In genomic region chr4:42949051-42949675, GRCm38 (mm10) we compare ENCODE assay signal across 8 mouse cellular contexts. TPM values are rescaled to one million over a fixed set of nuclear protein-coding genes. Genes with fewer than 3 reads are reported as not detected.
A peak's percentile ranks its signal among the peaks of the same experiment; 100 is the strongest.
DNase-seq lines count a peak whose midpoint lies in the region; ATAC-seq and TF ChIP-seq lines count a peak whose summit lies in the region.

No protein-coding gene starts in this region.

- no peak for TF ChIP-seq CTCF in embryonic fibroblast, embryonic 13.5 days (IDR thresholded peaks at IDR 0.05; ENCODE audit: borderline replicate concordance, insufficient read depth, low read length)

- no peak overlapping the region for H3K9ac ChIP-seq in lung, embryonic 15.5 days
- 0 out of 2 replicates have a peak overlapping the region, but pooled peaks have one; percentile 12 for H3K9ac ChIP-seq in neural tube, embryonic 14.5 days (replicated peaks; ENCODE audit: low read depth, low read length)

- ATAC-seq in lung, embryonic 15.5 days (ENCODE audit: borderline replicate concordance, extremely low read depth, low FRiP score, low TSS enrichment) = no peak
- ATAC-seq in neural tube, embryonic 14.5 days (ENCODE audit: low read depth) = no peak

- no peaks in the 10 kb centered on the region for H3K9me3 ChIP-seq in lung, embryonic 15.5 days
- no peaks in the 10 kb centered on the region for H3K9me3 ChIP-seq in limb, embryonic 10.5 days (replicated peaks)
- no peaks in the 10 kb centered on the region for H3K9me3 ChIP-seq in neural tube, embryonic 14.5 days (ENCODE audit: control insufficient read depth, low read length)

- H3K27ac ChIP-seq in lung, embryonic 15.5 days = no peak overlapping the region
- H3K27ac ChIP-seq in embryonic fibroblast, embryonic 13.5 days (ENCODE audit: insufficient read depth, low read length) = no peak overlapping the region
- H3K27ac ChIP-seq in limb, embryonic 10.5 days = 0 out of 2 replicates have a peak overlapping the region, but pooled peaks have one; percentile 42
- H3K27ac ChIP-seq in neural tube, embryonic 14.5 days (ENCODE audit: low read depth, low read length) = peak overlapping the region; percentile 97

- peak; percentile 84 for TF ChIP-seq POLR2A in embryonic fibroblast, embryonic 13.5 days (IDR thresholded peaks at IDR 0.05; ENCODE audit: low read depth, low read length)

- H3K27me3 ChIP-seq in lung, embryonic 15.5 days = peaks cover 22% of the 10 kb centered on the region
- H3K27me3 ChIP-seq in limb, embryonic 10.5 days (ENCODE audit: low read depth, poor library complexity, severe bottlenecking) = peaks cover 25% of the 10 kb centered on the region
- H3K27me3 ChIP-seq in neural tube, embryonic 14.5 days (ENCODE audit: control insufficient read depth, insufficient read depth, low read length) = no peaks in the 10 kb centered on the region

- peak overlapping the region; percentile 83 for H3K4me2 ChIP-seq in lung, embryonic 15.5 days
- H3K4me2 ChIP-seq in neural tube, embryonic 14.5 days (ENCODE audit: low read depth, low read length) = peak overlapping the region; percentile 98

- no peaks in the 10 kb centered on the region for H3K36me3 ChIP-seq in lung, embryonic 15.5 days
- H3K36me3 ChIP-seq in limb, embryonic 10.5 days = peaks cover 10% of the 10 kb centered on the region
- H3K36me3 ChIP-seq in neural tube, embryonic 14.5 days (ENCODE audit: control insufficient read depth, insufficient read depth, low read length) = 0 out of 2 replicates have a peak, but pooled peaks cover 3% of the 10 kb centered on the region

- H3K4me1 ChIP-seq in lung, embryonic 15.5 days = peaks cover 23% of the 10 kb centered on the region
- peaks cover 19% of the 10 kb centered on the region for H3K4me1 ChIP-seq in embryonic fibroblast, embryonic 13.5 days (ENCODE audit: control insufficient read depth, insufficient read depth, low read length)
- H3K4me1 ChIP-seq in limb, embryonic 10.5 days = peaks cover 57% of the 10 kb centered on the region
- peaks cover 59% of the 10 kb centered on the region for H3K4me1 ChIP-seq in neural tube, embryonic 14.5 days (ENCODE audit: control insufficient read depth, insufficient read depth, low read length)

- peak overlapping the region; percentile 85 for H3K4me3 ChIP-seq in lung, embryonic 15.5 days
- peak overlapping the region; percentile 26; the same call in 1 of the 2 replicates for H3K4me3 ChIP-seq in embryonic fibroblast, embryonic 13.5 days (ENCODE audit: insufficient read depth, low read length)
- H3K4me3 ChIP-seq in limb, embryonic 10.5 days = peak overlapping the region; percentile 81
- peak overlapping the region; percentile 78 for H3K4me3 ChIP-seq in neural tube, embryonic 14.5 days (ENCODE audit: low read depth, low read length)

- 7% methylated on average over 14 of the region's 14 CpGs for WGBS in lung, embryonic 15.5 days
- WGBS in limb, embryonic 10.5 days = 5% methylated on average over 14 of the region's 14 CpGs
- 11% methylated on average over 14 of the region's 14 CpGs for WGBS in neural tube, embryonic 14.5 days

- DNase-seq in lung, adult 18-20 months = no peak
- DNase-seq in limb, embryonic 10.5 days (ENCODE audit: low spot score) = no peak
- DNase-seq in kidney, adult 11 months = no peak
- DNase-seq in adrenal gland, adult 2 months = no peak
- DNase-seq in natural killer cell, adult 2 months (ENCODE audit: low spot score in 2 of 2) = no peak

RNA-seq across cellular contexts. Expression of gene Dnajb5, which starts 0.5 kb away (rescaled TPM):
- 7.6 and 8.9 TPM in 2 replicates for polyA plus RNA-seq in lung, embryonic 15.5 days (2015; fragmentation: Nextera tagmentation; extraction: Ambion mirVana)
- polyA plus RNA-seq in embryonic fibroblast, embryonic 13.5 days (2011; ENCODE audit: insufficient read length, low read depth, missing spikeins) = 31.3 and 38.5 TPM in 2 replicates
- 7.0 and 8.8 TPM in 2 replicates for polyA plus RNA-seq in limb, embryonic 10.5 days (2016; fragmentation: Nextera tagmentation; extraction: Ambion mirVana)
- 44.1 and 44.7 TPM in 2 replicates for polyA plus RNA-seq in neural tube, embryonic 14.5 days (2014; fragmentation: Nextera tagmentation; extraction: Ambion mirVana)
- 10 to 100 TPM; 17.7 to 18.3 TPM for total RNA-seq in adrenal gland, adult 2 months (2021)
- polyA plus RNA-seq in adrenal gland, adult 2 months (2012; rRNA removed) = 7.4 TPM in 2 replicates

RNA-seq across cellular contexts. Expression of gene 1700022I11Rik, which starts 20.2 kb away (rescaled TPM):
- 0.39 and 0.56 TPM in 2 replicates for polyA plus RNA-seq in lung, embryonic 15.5 days (2015; fragmentation: Nextera tagmentation; extraction: Ambion mirVana)
- polyA plus RNA-seq in embryonic fibroblast, embryonic 13.5 days (2011; ENCODE audit: insufficient read length, low read depth, missing spikeins) = not detected in 2 replicates
- polyA plus RNA-seq in limb, embryonic 10.5 days (2016; fragmentation: Nextera tagmentation; extraction: Ambion mirVana) = 0.51 and 0.87 TPM in 2 replicates
- polyA plus RNA-seq in neural tube, embryonic 14.5 days (2014; fragmentation: Nextera tagmentation; extraction: Ambion mirVana) = 0.50 and 1.1 TPM in 2 replicates
- total RNA-seq in adrenal gland, adult 2 months (2021) = not detected
- not detected in 2 replicates for polyA plus RNA-seq in adrenal gland, adult 2 months (2012; rRNA removed)

RNA-seq across cellular contexts. Expression of gene Phf24, which starts 32.7 kb away (rescaled TPM):
- 0.26 and 0.62 TPM in 2 replicates for polyA plus RNA-seq in lung, embryonic 15.5 days (2015; fragmentation: Nextera tagmentation; extraction: Ambion mirVana)
- polyA plus RNA-seq in embryonic fibroblast, embryonic 13.5 days (2011; ENCODE audit: insufficient read length, low read depth, missing spikeins) = not detected in 2 replicates
- polyA plus RNA-seq in limb, embryonic 10.5 days (2016; fragmentation: Nextera tagmentation; extraction: Ambion mirVana) = 0.16 TPM in 1 of 2 replicates, not detected in the other
- 41.1 and 48.7 TPM in 2 replicates for polyA plus RNA-seq in neural tube, embryonic 14.5 days (2014; fragmentation: Nextera tagmentation; extraction: Ambion mirVana)
- 1 to 10 TPM in 1 of 2 experiments, under 1 TPM in 1; 0.92 to 2.6 TPM for total RNA-seq in adrenal gland, adult 2 months (2021)
- polyA plus RNA-seq in adrenal gland, adult 2 months (2012; rRNA removed) = 1.8 and 3.1 TPM in 2 replicates

RNA-seq across cellular contexts. Expression of gene Vcp, which starts 51.1 kb away (rescaled TPM):
- polyA plus RNA-seq in lung, embryonic 15.5 days (2015; fragmentation: Nextera tagmentation; extraction: Ambion mirVana) = 543 and 557 TPM in 2 replicates
- 310 and 337 TPM in 2 replicates for polyA plus RNA-seq in embryonic fibroblast, embryonic 13.5 days (2011; ENCODE audit: insufficient read length, low read depth, missing spikeins)
- 650 and 691 TPM in 2 replicates for polyA plus RNA-seq in limb, embryonic 10.5 days (2016; fragmentation: Nextera tagmentation; extraction: Ambion mirVana)
- 435 and 534 TPM in 2 replicates for polyA plus RNA-seq in neural tube, embryonic 14.5 days (2014; fragmentation: Nextera tagmentation; extraction: Ambion mirVana)
- 100 to 1,000 TPM; 305 to 320 TPM for total RNA-seq in adrenal gland, adult 2 months (2021)
- 671 and 857 TPM in 2 replicates for polyA plus RNA-seq in adrenal gland, adult 2 months (2012; rRNA removed)

Comparison
In these comparisons a context has a peak if more than half of its experiments do, and no peak if none do; other contexts are left out.
1. H3K27ac ChIP-seq: peak in limb, embryonic 10.5 days (single experiment) and neural tube, embryonic 14.5 days (single experiment); none in lung, embryonic 15.5 days (single experiment) and embryonic fibroblast, embryonic 13.5 days (single experiment).
2. H3K4me3 ChIP-seq: peak in every context shown above with its lines; median percentile 85 in lung, embryonic 15.5 days; 81 in limb, embryonic 10.5 days; 78 in neural tube, embryonic 14.5 days; 26 in embryonic fibroblast, embryonic 13.5 days.
3. RNA of gene Phf24, which starts 32.7 kb away (polyA plus RNA-seq): 41.1 to 48.7 TPM in neural tube, embryonic 14.5 days; 1.8 to 3.1 TPM in adrenal gland, adult 2 months, 0.26 to 0.62 TPM in lung, embryonic 15.5 days, 0.16 TPM in limb, embryonic 10.5 days and not detected in embryonic fibroblast, embryonic 13.5 days; every median in the first group is over 10 times any median in the second.